Mouse (Mus musculus) bone marrow, adult 2 months (tissue): ENCODE data around the gene Scp2.

Experiments used
- CTCF ChIP-seq: fragments of 200-500 bp; IDR thresholded peaks from 2 replicates; pipeline ENCODE4 v1.5.1; 2011; ENCODE audit warnings: low read length, control low read depth; ENCODE audit not compliant: control insufficient read depth, insufficient read depth
- POLR2A ChIP-seq: fragments of 200-500 bp; IDR thresholded peaks from 2 replicates; pipeline ENCODE4 v1.6.1; 2011; ENCODE audit warnings: low read depth, mild to moderate bottlenecking, control low read depth, low read length, borderline replicate concordance; ENCODE audit not compliant: control insufficient read depth

- TF ChIP-seq CTCF, result no peak
- no peak for TF ChIP-seq POLR2A
Measured at GRCm38 (mm10) chr4:108128339-108128738, 16.5 kb downstream of the Scp2 start.
